Mouse (Mus musculus) small intestine, adult 2 months (tissue): Measurements from ENCODE around the gene Polr2m. TPM values are rescaled to one million over a fixed set of nuclear protein-coding genes. Genes with fewer than 3 reads are reported as not detected.
"Not testable (repeated sequence)": the region's sequence is repeated elsewhere in the genome, so short reads cannot be mapped to it uniquely, and the experiment has no call there.

Source experiments
- H3K27ac ChIP-seq: fragments of 200-500 bp; 2 replicates; pipeline ENCODE4 v1.5.1; 2012; ENCODE audit warnings: low read depth, low read length, control low read depth, inconsistent platforms; ENCODE audit not compliant: insufficient read depth
- H3K27me3 ChIP-seq: fragments of 200-500 bp; 2 replicates; pipeline ENCODE4 v1.6.1; 2012; ENCODE audit warnings: mild to moderate bottlenecking, moderate library complexity, low read length, inconsistent platforms; ENCODE audit not compliant: control insufficient read depth, insufficient read depth
- H3K36me3 ChIP-seq: fragments of 200-500 bp; 2 replicates; pipeline ENCODE4 v1.6.1; 2012; ENCODE audit warnings: mild to moderate bottlenecking, low read length, control low read depth, inconsistent platforms; ENCODE audit not compliant: control insufficient read depth, insufficient read depth
- H3K4me1 ChIP-seq: fragments of 200-500 bp; 2 replicates; pipeline ENCODE4 v1.6.1; 2012; ENCODE audit warnings: low read length, inconsistent platforms, mixed read lengths; ENCODE audit not compliant: control insufficient read depth, insufficient read depth, insufficient read length
- H3K4me3 ChIP-seq: fragments of 200-500 bp; 2 replicates; pipeline ENCODE4 v1.5.1; 2012; ENCODE audit warnings: low read depth, mild to moderate bottlenecking, control low read depth, inconsistent platforms, low read length, moderate library complexity
- CTCF ChIP-seq: fragments of 200-500 bp; IDR thresholded peaks from 2 replicates; pipeline ENCODE4 v1.5.1; 2012; ENCODE audit warnings: low read depth, mild to moderate bottlenecking, control low read depth, inconsistent platforms, low read length, moderate library complexity, mixed read lengths; ENCODE audit not compliant: insufficient replicate concordance, insufficient read length; ENCODE audit errors: extremely low read depth
- POLR2A ChIP-seq: fragments of 200-500 bp; IDR thresholded peaks from 2 replicates; pipeline ENCODE4 v1.6.1; 2012; ENCODE audit warnings: low read depth, mild to moderate bottlenecking, control low read depth, inconsistent platforms, low read length, moderate library complexity
- WGBS: fragments of 180-500 bp; shearing (Covaris S2); methylation state at CpG from one replicate; pipeline ENCODE4 v1.1.7; 2018; 5-methylcytosine and 5-hydroxymethylcytosine counted together
- polyA plus RNA-seq: library from polyadenylated mRNA; depleted of rRNA; stranded (reverse); fragments of >200 nt; gene quantifications from 2 replicates; pipeline ENCODE4 v1.2.3, GENCODE M21; 2012

Gene Polr2m
- polyA plus RNA-seq, 1 experiment = 581 TPM

DNA sequence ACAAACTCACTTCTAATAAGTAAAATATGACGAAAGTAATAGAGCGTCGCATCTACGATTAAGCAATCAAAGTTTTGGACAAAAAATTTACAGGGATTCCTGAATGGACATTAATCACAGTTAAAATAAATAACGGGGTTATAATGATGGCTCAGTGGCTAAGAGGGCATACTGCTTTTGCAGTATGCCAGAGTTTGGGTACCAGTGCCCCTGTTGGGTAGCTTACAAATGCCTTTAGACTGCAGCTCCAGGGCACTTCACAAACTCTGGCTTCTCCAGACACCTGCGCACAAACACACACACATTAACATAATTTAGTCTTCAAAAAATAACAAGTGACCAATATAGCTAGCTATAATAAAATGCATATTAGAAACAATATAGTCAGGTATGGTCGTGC lies 392 bp upstream of the Polr2m start:
- H3K27ac ChIP-seq = no peak overlapping the region
- TF ChIP-seq POLR2A = no peak
- no peak for TF ChIP-seq CTCF

GRCm38 (mm10) chr9:71484871-71485474 lies 762 bp downstream of the Polr2m start:
- Histone ChIP-seq H3K36me3 (peaks cover 29% of the 10 kb centered on the region), H3K27me3 (no peaks in the 10 kb centered on the region), H3K27ac (peak overlapping the region; percentile 82), H3K4me1 (peaks cover 1% of the 10 kb centered on the region; the same call in 1 of the 2 replicates), H3K4me3 (peak overlapping the region; percentile 68)
- TF ChIP-seq POLR2A (no peak), CTCF (no peak)
- under 1% methylated on average over 14 of the region's 14 CpGs for WGBS

More for the DNA sequence above, 392 bp upstream of the Polr2m start:
- H3K36me3 ChIP-seq = peaks cover 17% of the 10 kb centered on the region
- no peaks in the 10 kb centered on the region for H3K27me3 ChIP-seq
- H3K4me1 ChIP-seq = peaks cover 5% of the 10 kb centered on the region; the same call in 1 of the 2 replicates
- 37% methylated on average over 7 of the region's 7 CpGs for WGBS
- H3K4me3 ChIP-seq = peak overlapping the region; percentile 68

- not testable (repeated sequence) for H3K27me3 ChIP-seq, H3K4me1 ChIP-seq, H3K27ac ChIP-seq, H3K4me3 ChIP-seq
- 73% methylated on average over 7 of the region's 7 CpGs for WGBS
- peaks cover 40% of the 10 kb centered on the region for H3K36me3 ChIP-seq
These were observed 1.9 kb downstream of the Polr2m start for GRCm38 (mm10) chr9:71483872-71484271.

DNA sequence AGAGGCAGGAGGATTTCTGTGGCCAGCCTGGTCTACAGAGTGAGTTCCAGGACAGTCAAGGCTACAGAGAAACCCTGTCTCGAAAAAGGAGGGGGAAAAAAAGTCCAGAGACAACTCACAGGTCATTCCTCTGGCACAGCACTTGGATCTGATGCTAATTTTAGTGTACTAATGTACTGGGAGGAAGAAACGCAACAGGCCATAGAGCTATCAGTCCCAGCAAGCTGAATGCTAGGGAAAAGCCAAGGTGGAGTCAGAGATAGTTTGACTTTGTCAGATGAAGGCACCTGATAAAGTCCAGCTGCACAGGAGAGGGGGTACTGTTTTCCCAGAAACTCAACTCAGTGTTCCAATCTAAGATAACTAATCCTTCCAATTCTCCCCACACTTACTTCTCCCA lies 5.4 kb downstream of the Polr2m start:
- TF ChIP-seq CTCF (no peak), POLR2A (no peak)
- 88% methylated on average over 2 of the region's 2 CpGs for WGBS
- Histone ChIP-seq H3K27ac (no peak overlapping the region), H3K27me3 (no peaks in the 10 kb centered on the region), H3K4me3 (no peak overlapping the region), H3K4me1 (no peaks in the 10 kb centered on the region), H3K36me3 (peaks cover 65% of the 10 kb centered on the region)

- WGBS = 91% methylated on average over 9 of the region's 9 CpGs
- TF ChIP-seq CTCF (no peak), POLR2A (no peak)
- Histone ChIP-seq H3K4me1 (no peaks in the 10 kb centered on the region), H3K4me3 (no peak overlapping the region), H3K27me3 (no peaks in the 10 kb centered on the region), H3K27ac (no peak overlapping the region), H3K36me3 (peaks cover 67% of the 10 kb centered on the region)
These were observed 6.3 kb downstream of the Polr2m start for GRCm38 (mm10) chr9:71479413-71479812.

- no peak overlapping the region for H3K4me3 ChIP-seq
- no peaks in the 10 kb centered on the region for H3K27me3 ChIP-seq
- peaks cover 69% of the 10 kb centered on the region for H3K36me3 ChIP-seq
- TF ChIP-seq POLR2A (no peak), CTCF (no peak)
- no peaks in the 10 kb centered on the region for H3K4me1 ChIP-seq
- WGBS = 91% methylated on average over 7 of the region's 7 CpGs
- no peak overlapping the region for H3K27ac ChIP-seq
These were observed 7.1 kb downstream of the Polr2m start for GRCm38 (mm10) chr9:71478596-71478995.

- Histone ChIP-seq H3K27ac (no peak overlapping the region), H3K4me3 (no peak overlapping the region), H3K27me3 (no peaks in the 10 kb centered on the region), H3K4me1 (no peaks in the 10 kb centered on the region), H3K36me3 (peaks cover 56% of the 10 kb centered on the region)
- WGBS = 94% methylated on average over 3 of the region's 3 CpGs
- no peak for TF ChIP-seq POLR2A
- TF ChIP-seq CTCF = no peak
These were observed 9.1 kb downstream of the Polr2m start for GRCm38 (mm10) chr9:71476601-71477000.
